Mouse (Mus musculus) embryonic facial prominence, embryonic 15.5 days (tissue): ENCODE data around the gene Lasp1. TPM values are rescaled to one million over a fixed set of nuclear protein-coding genes. Genes with fewer than 3 reads are reported as not detected.
"Not testable (repeated sequence)": the region's sequence is repeated elsewhere in the genome, so short reads cannot be mapped to it uniquely, and the experiment has no call there.

Experiments used
- ATAC-seq: fragments of 200-750 bp; cut with Nextera tagmentation; 2 replicates; pipeline ENCODE4 v1.8.0; 2017; ENCODE audit warnings: low read depth, moderate TSS enrichment; ENCODE audit not compliant: insufficient number of reproducible peaks, low FRiP score, low TSS enrichment
- H3K27ac ChIP-seq: fragments of 300-500 bp; sonication (generic); replicated peaks from 2 replicates; pipeline ENCODE4 v1.5.1; 2015; ENCODE audit warnings: mild to moderate bottlenecking, inconsistent platforms
- H3K27me3 ChIP-seq: fragments of 300-500 bp; sonication (generic); 2 replicates; pipeline ENCODE4 v1.6.1; 2015; ENCODE audit warnings: inconsistent platforms
- H3K36me3 ChIP-seq: fragments of 300-500 bp; sonication (generic); 2 replicates; pipeline ENCODE4 v1.6.1; 2015; ENCODE audit warnings: mild to moderate bottlenecking, inconsistent platforms
- H3K4me1 ChIP-seq: fragments of 300-500 bp; sonication (generic); 2 replicates; pipeline ENCODE4 v1.6.1; 2015; ENCODE audit warnings: inconsistent platforms
- H3K4me2 ChIP-seq: fragments of 300-500 bp; sonication (generic); replicated peaks from 2 replicates; pipeline ENCODE4 v1.6.1; 2015; ENCODE audit warnings: mild to moderate bottlenecking, inconsistent platforms
- H3K4me3 ChIP-seq: fragments of 300-500 bp; sonication (generic); replicated peaks from 2 replicates; pipeline ENCODE4 v1.5.1; 2015; ENCODE audit warnings: mild to moderate bottlenecking, inconsistent platforms
- H3K9ac ChIP-seq: fragments of 300-500 bp; sonication (generic); 2 replicates; pipeline ENCODE4 v1.6.1; 2015; ENCODE audit warnings: inconsistent platforms
- H3K9me3 ChIP-seq: fragments of 300-500 bp; sonication (generic); replicated peaks from 2 replicates; pipeline ENCODE4 v1.6.1; 2016; ENCODE audit warnings: inconsistent platforms
- WGBS: fragments of 180-500 bp; shearing (Covaris S2); methylation state at CpG from one replicate; pipeline ENCODE4 v1.1.7; 2015; 5-methylcytosine and 5-hydroxymethylcytosine counted together
- polyA plus RNA-seq: library from polyadenylated mRNA; unstranded; fragments of >200 nt; fragmentation: Nextera tagmentation; extraction: Ambion mirVana; gene quantifications from 2 replicates; pipeline ENCODE4 v1.2.1, GENCODE M21; 2015

Lasp1 gene
- polyA plus RNA-seq, 1 experiment from 2014 or later = 117 TPM

DNA sequence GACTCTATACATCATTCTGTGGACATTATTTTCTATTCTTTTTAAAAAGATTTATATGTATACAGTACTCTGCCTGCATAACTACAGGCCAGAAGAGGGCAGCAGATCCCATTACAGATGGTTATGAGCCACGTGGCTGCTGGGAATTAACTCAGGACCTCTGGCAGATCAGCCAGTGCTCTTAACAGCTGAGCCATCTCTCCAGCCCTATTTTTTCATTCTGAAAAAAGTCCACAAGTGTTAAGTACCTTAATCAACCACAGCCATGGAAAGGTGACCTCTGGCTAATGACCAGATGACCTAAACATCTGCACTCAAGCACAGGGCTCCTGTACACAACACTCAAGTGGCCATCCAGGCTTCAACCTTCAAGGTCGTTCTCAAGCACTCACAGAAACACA is 21.7 kb upstream of the Lasp1 start:
- peaks cover 56% of the 10 kb centered on the region for H3K36me3 ChIP-seq
- H3K27ac ChIP-seq = no peak overlapping the region
- peaks cover 16% of the 10 kb centered on the region for H3K4me1 ChIP-seq
- H3K4me3 ChIP-seq = no peak overlapping the region
- H3K9ac ChIP-seq = no peak overlapping the region
- 42% methylated on average over 2 of the region's 2 CpGs for WGBS
- H3K9me3 ChIP-seq = no peaks in the 10 kb centered on the region
- H3K27me3 ChIP-seq = no peaks in the 10 kb centered on the region
- 0 out of 2 replicates have a peak, but pooled peaks have one; percentile 36 for ATAC-seq
- no peak overlapping the region for H3K4me2 ChIP-seq

DNA sequence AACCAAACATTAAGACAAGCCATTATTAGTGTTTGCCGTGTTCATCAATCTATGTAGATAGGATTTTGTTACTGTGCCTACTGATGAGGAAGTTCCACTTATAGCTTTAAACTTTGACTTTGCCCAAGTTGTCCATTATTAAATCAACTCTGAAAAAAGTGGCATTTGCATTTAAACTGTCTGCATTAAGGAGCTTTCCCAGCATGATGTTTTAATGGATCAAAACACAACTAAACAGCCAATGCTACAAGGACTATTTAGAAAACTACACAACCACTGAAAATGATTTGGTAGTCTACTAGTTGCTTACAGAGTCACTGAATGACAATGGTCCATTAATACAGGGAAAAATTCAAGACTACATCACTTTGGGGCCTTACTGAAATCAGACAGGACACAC is 19.9 kb upstream of the Lasp1 start:
- Histone ChIP-seq H3K36me3 (peaks cover 56% of the 10 kb centered on the region), H3K4me2 (no peak overlapping the region), H3K4me3 (no peak overlapping the region), H3K9me3 (no peaks in the 10 kb centered on the region), H3K4me1 (peaks cover 22% of the 10 kb centered on the region), H3K27me3 (no peaks in the 10 kb centered on the region), H3K27ac (no peak overlapping the region), H3K9ac (no peak overlapping the region)
- no peak for ATAC-seq
- 90% methylated on average over 1 of the region's 1 CpGs for WGBS

DNA sequence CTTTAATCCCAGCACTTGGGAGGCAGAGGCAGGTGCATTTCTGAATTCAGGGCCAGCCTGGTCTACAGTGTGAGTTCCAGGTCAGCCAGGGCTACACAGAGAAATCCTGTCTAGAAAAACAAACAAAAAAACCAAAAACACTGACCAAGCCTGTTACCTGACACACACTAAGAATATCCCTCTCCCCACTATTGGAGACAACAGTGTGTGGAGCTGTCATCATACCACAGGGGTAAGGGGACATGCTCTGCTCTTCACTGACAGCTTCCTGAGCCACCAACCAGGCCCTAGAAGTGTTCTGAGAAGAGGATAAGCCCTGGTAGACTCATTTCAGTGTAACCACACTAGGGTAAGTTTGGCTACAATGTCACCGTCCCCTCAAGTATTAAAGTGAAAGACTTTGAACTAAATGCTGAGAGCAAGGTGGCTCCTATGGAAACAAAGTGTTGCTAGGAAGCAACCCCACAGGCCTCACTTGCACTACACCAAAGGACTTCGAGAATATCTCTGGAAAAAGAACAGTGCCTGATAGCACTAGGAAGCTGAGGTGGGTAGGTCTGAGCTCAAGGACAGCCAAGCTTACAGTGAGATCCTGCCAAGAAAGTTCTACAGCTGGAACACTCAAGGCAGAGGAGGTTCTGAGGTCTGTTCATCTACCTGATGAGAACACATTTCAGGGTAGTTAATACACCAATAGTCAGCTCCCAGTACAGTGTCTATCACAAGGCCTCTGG is 18.7 kb upstream of the Lasp1 start:
- Histone ChIP-seq H3K4me3 (peak overlapping the region; percentile 96), H3K4me2 (peak overlapping the region; percentile 61), H3K9me3 (no peaks in the 10 kb centered on the region), H3K36me3 (peaks cover 53% of the 10 kb centered on the region), H3K27ac (no peak overlapping the region), H3K9ac (peak overlapping the region; percentile 100), H3K27me3 (no peaks in the 10 kb centered on the region), H3K4me1 (peaks cover 22% of the 10 kb centered on the region)
- no peak for ATAC-seq
- 84% methylated on average over 2 of the region's 2 CpGs for WGBS

DNA sequence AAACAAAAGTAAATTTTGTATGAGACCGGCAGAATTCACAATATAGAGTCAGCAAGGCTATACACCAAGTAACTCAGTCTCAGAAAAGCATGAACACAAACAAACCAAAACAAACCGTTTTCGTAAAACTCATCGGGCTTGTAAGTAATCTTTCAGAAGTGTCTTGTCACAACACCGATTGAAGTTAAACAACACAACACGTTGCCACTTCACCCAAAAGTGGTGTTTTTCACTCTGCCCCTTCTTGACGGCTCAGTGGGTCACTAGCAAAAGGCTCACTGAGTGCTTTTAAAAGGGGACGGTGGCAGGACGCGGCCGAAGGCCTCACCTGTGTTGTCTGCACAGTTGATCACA is 17.3 kb upstream of the Lasp1 start:
- peaks cover 22% of the 10 kb centered on the region for H3K4me1 ChIP-seq
- WGBS = 2% methylated on average over 11 of the region's 11 CpGs
- no peak for ATAC-seq
- H3K4me2 ChIP-seq = peak overlapping the region; percentile 61
- H3K36me3 ChIP-seq = peaks cover 41% of the 10 kb centered on the region
- H3K9ac ChIP-seq = peak overlapping the region; percentile 100
- peak overlapping the region; percentile 96 for H3K27ac ChIP-seq
- no peaks in the 10 kb centered on the region for H3K27me3 ChIP-seq
- H3K9me3 ChIP-seq = no peaks in the 10 kb centered on the region
- peak overlapping the region; percentile 96 for H3K4me3 ChIP-seq

DNA sequence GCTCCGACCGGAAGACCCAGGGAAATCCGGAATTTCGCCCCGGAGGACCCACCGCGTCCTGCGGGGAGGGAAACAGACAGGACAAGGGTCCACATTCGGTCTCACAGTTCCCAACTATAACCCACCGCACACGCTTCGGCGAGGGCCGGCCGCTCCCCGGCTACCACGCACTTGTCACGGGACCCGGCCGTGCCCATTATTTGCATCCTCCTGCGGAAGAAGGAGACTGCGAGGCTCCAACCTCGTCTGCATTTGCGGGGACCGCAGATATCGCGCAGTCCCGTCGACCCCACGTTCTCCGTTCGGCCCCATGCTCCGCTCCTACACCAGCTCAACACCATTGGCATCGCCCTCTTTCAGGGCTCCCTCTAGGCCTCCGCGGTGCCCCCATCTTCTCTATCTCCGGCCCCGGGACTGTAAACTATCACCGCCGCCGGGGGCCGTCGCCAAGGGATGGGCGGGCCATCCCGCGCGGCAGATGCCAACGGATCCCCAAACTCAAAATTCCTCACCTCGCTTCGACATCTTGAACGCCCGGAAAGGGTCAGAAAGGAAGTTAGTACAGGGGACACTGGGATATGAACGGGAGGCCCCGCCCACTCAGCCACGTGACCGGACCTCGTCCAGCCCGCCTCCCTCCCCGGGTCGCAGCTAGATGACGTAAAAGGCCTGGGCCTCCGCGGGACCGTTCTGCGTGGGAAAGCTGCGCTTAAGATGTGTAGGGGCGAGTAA is 16.8 kb upstream of the Lasp1 start, which contains the start of gene Rpl23:
Gene Rpl23 (minus strand): TSS at position 606 of the 732 bp plus-strand sequence.
- Histone ChIP-seq H3K9me3 (no peaks in the 10 kb centered on the region), H3K4me2 (peak within 1 kb of the TSS; percentile 61), H3K27me3 (no peaks in the 10 kb centered on the region), H3K9ac (peak within 1 kb of the TSS; percentile 100), H3K36me3 (peaks cover 36% of the 10 kb centered on the region), H3K4me1 (peaks cover 22% of the 10 kb centered on the region), H3K4me3 (peak within 1 kb of the TSS; percentile 96), H3K27ac (peak within 1 kb of the TSS; percentile 96)
- WGBS = under 1% methylated on average over 67 of the region's 67 CpGs
- ATAC-seq = peak; percentile 95

DNA sequence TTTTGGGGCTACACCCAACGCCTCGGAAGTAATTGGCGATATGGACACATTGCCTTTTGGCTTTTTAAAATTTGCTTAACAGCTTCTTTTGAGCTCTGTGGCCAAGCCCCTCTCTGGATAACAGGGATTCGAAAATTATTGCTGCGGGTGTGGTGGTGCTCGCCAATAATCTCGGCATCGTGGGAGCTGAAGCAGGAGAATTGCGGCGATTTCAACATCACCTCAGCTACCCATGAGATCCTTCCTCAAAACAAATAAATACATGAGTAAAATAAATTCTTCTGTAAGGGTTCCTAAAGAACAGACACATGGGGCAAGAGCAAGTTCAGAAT is 16.3 kb upstream of the Lasp1 start:
- ATAC-seq = peak; percentile 56
- Histone ChIP-seq H3K9ac (peak overlapping the region; percentile 69), H3K9me3 (no peaks in the 10 kb centered on the region), H3K27me3 (no peaks in the 10 kb centered on the region), H3K4me1 (peaks cover 22% of the 10 kb centered on the region), H3K27ac (peak overlapping the region; percentile 96), H3K36me3 (peaks cover 31% of the 10 kb centered on the region), H3K4me2 (peak overlapping the region; percentile 58), H3K4me3 (peak overlapping the region; percentile 96)
- WGBS = 0% methylated on average over 10 of the region's 10 CpGs

DNA sequence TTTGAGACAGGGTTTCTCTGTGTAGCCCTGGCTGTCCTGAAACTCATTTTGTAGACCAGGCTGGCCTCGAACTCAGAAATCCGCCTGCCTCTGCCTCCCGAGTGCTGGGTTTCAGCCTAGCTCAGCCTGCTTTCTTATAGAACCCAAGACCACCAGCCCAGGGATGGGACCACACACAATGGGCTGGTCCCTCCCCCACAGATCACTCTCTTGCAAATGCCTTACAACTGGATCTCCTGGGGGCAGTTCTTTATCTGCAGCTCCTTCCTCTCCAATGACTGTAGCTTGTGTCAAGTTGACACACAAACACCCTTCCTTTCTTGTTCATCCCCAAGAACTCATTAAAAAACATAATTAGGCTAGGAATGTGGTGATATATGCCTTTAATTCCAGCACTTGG is 10.8 kb upstream of the Lasp1 start:
- H3K27me3 ChIP-seq = no peaks in the 10 kb centered on the region
- no peak overlapping the region for H3K4me2 ChIP-seq
- no peak for ATAC-seq
- no peak overlapping the region for H3K4me3 ChIP-seq
- H3K4me1 ChIP-seq = peaks cover 3% of the 10 kb centered on the region; the same call in 1 of the 2 replicates
- no peak overlapping the region for H3K27ac ChIP-seq
- no peak overlapping the region for H3K9ac ChIP-seq
- no peaks in the 10 kb centered on the region for H3K9me3 ChIP-seq
- no peaks in the 10 kb centered on the region for H3K36me3 ChIP-seq
- 83% methylated on average over 3 of the region's 3 CpGs for WGBS

DNA sequence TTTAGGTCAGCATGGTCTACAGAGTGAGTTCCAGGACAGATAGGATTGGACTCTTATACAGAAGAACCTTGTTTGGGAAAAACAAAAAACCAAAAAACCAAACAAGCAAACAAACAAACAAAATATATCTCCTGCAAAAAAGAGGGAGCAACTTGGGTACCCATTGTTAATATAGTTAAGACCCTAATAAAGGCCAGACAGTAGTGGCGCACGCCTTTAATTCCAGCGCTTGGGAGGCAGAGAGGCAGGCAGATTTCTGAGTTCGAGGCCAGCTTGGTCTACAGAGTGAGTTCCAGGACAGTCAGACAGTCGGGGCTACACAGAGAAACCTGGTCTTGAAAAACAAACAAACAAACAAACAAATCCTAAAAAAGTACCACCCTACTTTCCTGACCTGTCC is 9.1 kb upstream of the Lasp1 start:
- no peaks in the 10 kb centered on the region for H3K27me3 ChIP-seq
- H3K4me1 ChIP-seq = no peaks in the 10 kb centered on the region
- H3K9ac ChIP-seq = no peak overlapping the region
- H3K36me3 ChIP-seq = no peaks in the 10 kb centered on the region
- no peak overlapping the region for H3K4me3 ChIP-seq
- WGBS = 85% methylated on average over 5 of the region's 5 CpGs
- no peak overlapping the region for H3K27ac ChIP-seq
- no peak for ATAC-seq
- no peak overlapping the region for H3K4me2 ChIP-seq
- no peaks in the 10 kb centered on the region for H3K9me3 ChIP-seq

DNA sequence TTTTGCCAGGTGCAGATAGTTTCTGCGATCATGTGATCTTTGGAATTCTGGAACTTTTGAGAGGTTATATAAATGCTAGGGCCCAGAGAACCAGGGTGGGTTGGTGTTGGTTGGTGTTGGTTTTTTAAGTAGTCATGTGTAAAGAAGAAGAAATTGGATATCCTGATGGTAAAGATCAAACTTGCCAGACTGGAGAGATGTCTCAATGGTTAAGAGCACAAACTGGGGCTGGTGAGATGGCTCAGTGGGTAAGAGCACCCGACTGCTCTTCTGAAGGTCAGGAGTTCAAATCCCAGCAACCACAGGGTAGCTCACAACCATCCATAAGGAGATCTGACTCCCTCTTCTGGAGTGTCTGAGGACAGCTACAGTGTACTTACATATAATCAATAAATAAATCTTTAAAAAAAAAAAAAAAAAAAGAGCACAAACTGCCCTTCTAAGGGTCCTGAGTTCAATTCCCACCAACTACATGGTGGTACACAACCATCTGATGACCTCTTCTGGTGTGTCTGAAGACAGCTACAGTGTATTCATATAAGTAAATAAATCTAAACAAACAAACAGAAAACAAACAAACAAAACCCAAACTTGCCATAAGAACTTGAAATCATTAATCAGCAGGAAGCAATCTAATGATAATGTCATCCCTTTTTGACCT is 7.9 kb upstream of the Lasp1 start:
- not testable (repeated sequence) for H3K4me3 ChIP-seq, H3K9me3 ChIP-seq, H3K36me3 ChIP-seq, H3K27me3 ChIP-seq, H3K4me2 ChIP-seq, ATAC-seq, H3K27ac ChIP-seq, H3K9ac ChIP-seq, H3K4me1 ChIP-seq
- 65% methylated on average over 2 of the region's 2 CpGs for WGBS

DNA sequence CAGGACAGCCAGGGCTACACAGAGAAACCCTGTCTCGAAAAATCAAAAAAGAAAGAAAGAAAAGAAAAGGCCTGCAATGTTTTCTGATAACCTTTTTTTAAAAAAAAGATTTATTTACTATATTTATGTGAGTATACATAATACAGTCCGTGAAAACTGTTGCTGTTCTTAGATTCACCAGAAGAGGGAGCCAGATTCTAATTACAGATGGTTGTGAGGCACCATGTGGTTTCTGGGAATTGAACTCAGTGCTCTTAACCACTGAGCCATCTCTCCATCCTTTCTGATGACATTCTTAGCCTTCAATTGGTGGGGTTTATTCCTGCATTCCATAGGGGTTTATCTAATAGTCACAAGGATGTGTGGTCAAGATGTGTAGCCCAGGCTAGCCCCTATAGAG is 5.6 kb upstream of the Lasp1 start:
- no peak overlapping the region for H3K9ac ChIP-seq
- no peaks in the 10 kb centered on the region for H3K9me3 ChIP-seq
- H3K4me1 ChIP-seq = peaks cover 6% of the 10 kb centered on the region
- no peak overlapping the region for H3K4me3 ChIP-seq
- 3% methylated on average over 2 of the region's 2 CpGs for WGBS
- H3K27me3 ChIP-seq = no peaks in the 10 kb centered on the region
- no peak overlapping the region for H3K27ac ChIP-seq
- H3K36me3 ChIP-seq = no peaks in the 10 kb centered on the region
- no peak for ATAC-seq
- H3K4me2 ChIP-seq = no peak overlapping the region

DNA sequence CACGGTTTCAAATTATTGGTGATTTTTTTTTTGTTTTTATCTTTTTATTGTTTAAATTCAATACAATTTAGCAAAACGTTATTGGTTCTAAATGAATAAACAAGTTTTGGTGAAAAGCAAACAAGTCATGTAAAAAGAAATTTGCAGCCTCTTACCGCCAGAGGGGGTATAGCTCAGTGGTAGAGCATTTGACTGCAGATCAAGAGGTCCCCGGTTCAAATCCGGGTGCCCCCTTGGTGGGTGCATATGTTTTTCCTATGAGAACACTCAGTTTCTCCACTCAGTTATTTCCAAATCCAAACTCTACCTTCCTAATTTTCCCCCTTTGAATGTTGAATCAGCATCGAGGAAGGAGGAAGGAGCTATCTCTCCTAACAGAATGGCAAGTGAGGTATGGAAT is 1.9 kb upstream of the Lasp1 start:
- H3K9ac ChIP-seq = no peak overlapping the region
- ATAC-seq = no peak
- no peak overlapping the region for H3K4me2 ChIP-seq
- H3K9me3 ChIP-seq = no peaks in the 10 kb centered on the region
- no peaks in the 10 kb centered on the region for H3K27me3 ChIP-seq
- no peak overlapping the region for H3K27ac ChIP-seq
- H3K4me3 ChIP-seq = no peak overlapping the region
- peaks cover 25% of the 10 kb centered on the region for H3K4me1 ChIP-seq
- no peaks in the 10 kb centered on the region for H3K36me3 ChIP-seq
- 4% methylated on average over 6 of the region's 6 CpGs for WGBS
